14 mouse cellular contexts compared by ENCODE assay signal in the genomic region with DNA sequence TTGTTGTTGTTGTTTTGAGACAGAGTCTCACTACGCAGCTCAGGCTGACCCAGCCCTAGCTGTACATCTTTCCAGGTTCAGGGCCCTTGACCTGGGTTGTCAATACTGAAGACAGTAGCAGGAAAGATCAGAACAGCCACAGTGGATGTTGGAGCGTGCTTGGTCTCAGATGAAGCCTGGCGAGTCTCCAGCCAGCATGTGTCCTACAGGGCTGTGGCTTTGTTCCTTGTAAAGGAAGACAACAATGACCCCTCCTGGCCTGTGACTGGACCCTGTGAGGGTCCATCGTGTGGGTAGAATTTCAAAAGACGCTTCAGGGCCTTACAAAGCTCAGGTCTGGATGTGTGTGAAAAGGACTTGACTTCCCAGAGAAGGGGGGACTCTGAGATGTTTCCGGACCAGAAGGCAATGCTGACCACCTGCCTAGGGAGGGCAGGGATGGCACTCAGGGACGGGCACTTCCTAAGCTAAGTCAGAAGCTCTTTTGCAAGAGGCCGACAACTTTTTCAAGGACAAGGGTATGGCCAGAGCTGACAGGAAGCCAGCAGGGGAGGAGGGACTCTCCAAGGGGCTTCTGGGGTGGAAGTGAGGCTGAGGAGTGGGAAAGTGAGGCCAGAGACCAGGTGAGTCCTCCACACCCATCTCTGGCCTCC. TPM values are rescaled to one million over a fixed set of nuclear protein-coding genes. Genes with fewer than 3 reads are reported as not detected.
DNase-seq lines count a peak whose midpoint lies in the region; ATAC-seq and TF ChIP-seq lines count a peak whose summit lies in the region.
"Had no signal": no experiment of that assay in that cellular context is flagged by ENCODE, and none has a peak within 500 bp of the region (broad histone marks: within the 10 kb centered on the region; RNA-seq: fewer than 3 reads in every experiment).

No protein-coding gene starts in this region.

- peak; percentile 95 for DNase-seq in heart, adult 11 months
- DNase-seq in heart, adult 9 months (ENCODE audit: low spot score in 2 of 2) = no peak
- DNase-seq in midbrain, embryonic 10.5 days (ENCODE audit: low spot score) = no peak
- DNase-seq in midbrain, postnatal 0 days (ENCODE audit: low spot score) = no peak
- DNase-seq in thymus, adult 18-20 months = no peak
- DNase-seq: cerebellum, adult 11 months; forebrain, postnatal 0 days; retina, postnatal 1 day had no signal

- H3K4me2 ChIP-seq in midbrain, postnatal 0 days (ENCODE audit: low read depth, low read length, poor library complexity, severe bottlenecking) = no peak overlapping the region
- no peak overlapping the region for H3K4me2 ChIP-seq in heart, embryonic 16.5 days (ENCODE audit: low read depth, low read length)
- peak overlapping the region; percentile 64 for H3K4me2 ChIP-seq in myocyte (ENCODE audit: low read depth)
- H3K4me2 ChIP-seq: embryonic facial prominence, embryonic 12.5 days; hindbrain, embryonic 14.5 days had no signal

- H3K9ac ChIP-seq in midbrain, postnatal 0 days (replicated peaks; ENCODE audit: low read length, poor library complexity, severe bottlenecking) = no peak overlapping the region
- peak overlapping the region; percentile 35; the same call in 1 of the 2 replicates for H3K9ac ChIP-seq in heart, embryonic 16.5 days (ENCODE audit: low read length)
- H3K9ac ChIP-seq: embryonic facial prominence, embryonic 12.5 days; forebrain, postnatal 0 days; hindbrain, embryonic 14.5 days had no signal

- no peak for TF ChIP-seq POLR2A in myocyte (IDR thresholded peaks at IDR 0.05; ENCODE audit: insufficient read length, low read depth)

- no peaks in the 10 kb centered on the region for H3K9me3 ChIP-seq in midbrain, embryonic 10.5 days (replicated peaks)
- no peaks in the 10 kb centered on the region for H3K9me3 ChIP-seq in midbrain, postnatal 0 days (ENCODE audit: low read length)
- 0 out of 2 replicates have a peak, but pooled peaks cover 2% of the 10 kb centered on the region for H3K9me3 ChIP-seq in heart, embryonic 16.5 days (replicated peaks; ENCODE audit: control insufficient read depth, low read length)
- H3K9me3 ChIP-seq: embryonic facial prominence, embryonic 12.5 days; megakaryocyte, embryonic 14.5 days had no signal

- H3K79me2 ChIP-seq in myocyte (ENCODE audit: control insufficient read depth, insufficient read depth) = no peaks in the 10 kb centered on the region

- peak overlapping the region; percentile 23; the same call in 1 of the 2 replicates for H3K27ac ChIP-seq in midbrain, embryonic 10.5 days (replicated peaks)
- no peak overlapping the region for H3K27ac ChIP-seq in midbrain, postnatal 0 days (ENCODE audit: low read depth, low read length)
- no peak overlapping the region for H3K27ac ChIP-seq in heart, embryonic 16.5 days (ENCODE audit: low read length)
- H3K27ac ChIP-seq: embryonic facial prominence, embryonic 12.5 days; hindbrain, embryonic 14.5 days had no signal

- no peak overlapping the region for H3K4me3 ChIP-seq in midbrain, embryonic 10.5 days
- H3K4me3 ChIP-seq in midbrain, postnatal 0 days (ENCODE audit: low read depth, low read length) = no peak overlapping the region
- no peak overlapping the region for H3K4me3 ChIP-seq in heart, embryonic 16.5 days (ENCODE audit: low read length)
- no peak overlapping the region for H3K4me3 ChIP-seq in myocyte
- H3K4me3 ChIP-seq: embryonic facial prominence, embryonic 12.5 days had no signal

- peaks cover 25% of the 10 kb centered on the region for H3K4me1 ChIP-seq in midbrain, embryonic 10.5 days
- H3K4me1 ChIP-seq in midbrain, postnatal 0 days (ENCODE audit: insufficient read depth, low read length) = no peaks in the 10 kb centered on the region
- H3K4me1 ChIP-seq in heart, embryonic 16.5 days (ENCODE audit: control insufficient read depth, insufficient read depth, low read length) = peaks cover 22% of the 10 kb centered on the region
- H3K4me1 ChIP-seq: embryonic facial prominence, embryonic 12.5 days had no signal

- H3ac ChIP-seq in myocyte (ENCODE audit: control insufficient read depth, insufficient read length) = no peak overlapping the region

- no peaks in the 10 kb centered on the region for H3K36me3 ChIP-seq in midbrain, embryonic 10.5 days
- H3K36me3 ChIP-seq in midbrain, postnatal 0 days (ENCODE audit: insufficient read depth, low read length) = no peaks in the 10 kb centered on the region
- H3K36me3 ChIP-seq in heart, embryonic 16.5 days (ENCODE audit: control insufficient read depth, insufficient read depth) = no peaks in the 10 kb centered on the region
- no peaks in the 10 kb centered on the region for H3K36me3 ChIP-seq in myocyte (ENCODE audit: control insufficient read depth, insufficient read depth)
- H3K36me3 ChIP-seq: embryonic facial prominence, embryonic 12.5 days had no signal

- H3K27me3 ChIP-seq in midbrain, embryonic 10.5 days (ENCODE audit: low read depth, poor library complexity, severe bottlenecking) = no peaks in the 10 kb centered on the region
- no peaks in the 10 kb centered on the region for H3K27me3 ChIP-seq in midbrain, postnatal 0 days (ENCODE audit: insufficient read depth, low read length)
- H3K27me3 ChIP-seq in heart, embryonic 16.5 days (ENCODE audit: control insufficient read depth, insufficient read depth, low read length) = no peaks in the 10 kb centered on the region; the same call in 1 of the 2 replicates
- H3K27me3 ChIP-seq in myocyte (ENCODE audit: control insufficient read depth, insufficient read depth, insufficient read length) = no peaks in the 10 kb centered on the region
- H3K27me3 ChIP-seq: embryonic facial prominence, embryonic 12.5 days had no signal

- 74% methylated on average over 8 of the region's 8 CpGs for WGBS in midbrain, embryonic 10.5 days
- 57% methylated on average over 8 of the region's 8 CpGs for WGBS in midbrain, postnatal 0 days
- WGBS in heart, embryonic 16.5 days = 74% methylated on average over 8 of the region's 8 CpGs

- no peak for TF ChIP-seq CTCF in midbrain, postnatal 0 days (IDR thresholded peaks at IDR 0.05)

- ATAC-seq in midbrain, postnatal 0 days (ENCODE audit: low FRiP score) = no peak
- ATAC-seq in heart, embryonic 16.5 days (replicated peaks; ENCODE audit: extremely low read depth, insufficient read depth, low FRiP score) = no peak
- ATAC-seq in granulocyte monocyte progenitor cell, adult 5-6 weeks (replicated peaks; ENCODE audit: poor library complexity, severe bottlenecking) = no peak
- ATAC-seq: forebrain, postnatal 0 days had no signal

TF ChIP-seq in myocyte, 11 proteins besides CTCF, POLR2A, EP300 and RAD21:
- TF ChIP-seq POLR2AphosphoS2 (IDR thresholded peaks at IDR 0.05; ENCODE audit: insufficient read length, low read depth) (no peak), USF1 (IDR thresholded peaks at IDR 0.05; ENCODE audit: low read depth) (no peak), TCF3 (IDR thresholded peaks at IDR 0.05; ENCODE audit: insufficient read length, low read depth) (no peak), MAX (IDR thresholded peaks at IDR 0.05; ENCODE audit: low read depth) (no peak), E2F4 (IDR thresholded peaks at IDR 0.05; ENCODE audit: insufficient read depth) (no peak), CEBPB (IDR thresholded peaks at IDR 0.05; ENCODE audit: insufficient read depth, poor library complexity, severe bottlenecking) (no peak), SRF (IDR thresholded peaks at IDR 0.05; ENCODE audit: control insufficient read depth, insufficient read length, low read depth) (no peak), REST (IDR thresholded peaks at IDR 0.05; ENCODE audit: insufficient read depth, insufficient read length) (no peak), TCF12 (IDR thresholded peaks at IDR 0.05; ENCODE audit: insufficient read depth, poor library complexity, severe bottlenecking) (no peak), MYOD1 (IDR thresholded peaks at IDR 0.05; ENCODE audit: control insufficient read depth in 1 of 3, insufficient read length in 2 of 3, low read depth in 2 of 3) (no peak), MYOG (IDR thresholded peaks at IDR 0.05; ENCODE audit: control insufficient read depth in 1 of 3, insufficient read depth in 1 of 3, insufficient read length in 2 of 3, low read depth in 2 of 3) (no peak)
TF ChIP-seq in myocyte: peak in this region for 0.

RNA-seq across cellular contexts. Expression of a gene that starts 37.6 kb away (rescaled TPM):
- 7.3 and 7.7 TPM in 2 replicates for polyA plus RNA-seq in midbrain, embryonic 10.5 days (2016; fragmentation: Nextera tagmentation; extraction: Ambion mirVana)
- total RNA-seq in midbrain, postnatal 0 days (2014; rRNA removed) = 162 and 220 TPM in 2 replicates
- polyA plus RNA-seq in midbrain, postnatal 0 days (2015; fragmentation: Nextera tagmentation; extraction: Ambion mirVana) = 81.5 and 88.5 TPM in 2 replicates
- 55.4 and 61.2 TPM in 2 replicates for polyA plus RNA-seq in heart, embryonic 16.5 days (2015; fragmentation: Nextera tagmentation; extraction: Ambion mirVana)
- 54.7 TPM for polyA plus RNA-seq in myocyte (2012; fragmentation: generic; extraction: Trizol)
- 1.5 and 1.6 TPM in 2 replicates for total RNA-seq in granulocyte monocyte progenitor cell, adult 5-6 weeks (2014; fragmentation: Nextera tagmentation)
- total RNA-seq in granulocyte monocyte progenitor cell, adult 5-6 weeks (2017) = 1.6 and 4.0 TPM in 2 replicates

RNA-seq across cellular contexts. Expression of a gene that starts 38.2 kb away (rescaled TPM):
- polyA plus RNA-seq in midbrain, embryonic 10.5 days (2016; fragmentation: Nextera tagmentation; extraction: Ambion mirVana) = 866 and 996 TPM in 2 replicates
- total RNA-seq in midbrain, postnatal 0 days (2014; rRNA removed) = 511 and 632 TPM in 2 replicates
- 500 and 515 TPM in 2 replicates for polyA plus RNA-seq in midbrain, postnatal 0 days (2015; fragmentation: Nextera tagmentation; extraction: Ambion mirVana)
- 606 and 610 TPM in 2 replicates for polyA plus RNA-seq in heart, embryonic 16.5 days (2015; fragmentation: Nextera tagmentation; extraction: Ambion mirVana)
- 1,089 TPM for polyA plus RNA-seq in myocyte (2012; fragmentation: generic; extraction: Trizol)
- total RNA-seq in granulocyte monocyte progenitor cell, adult 5-6 weeks (2014; fragmentation: Nextera tagmentation) = 2,307 and 2,508 TPM in 2 replicates
- total RNA-seq in granulocyte monocyte progenitor cell, adult 5-6 weeks (2017) = 3,100 and 3,113 TPM in 2 replicates

RNA-seq across cellular contexts. Expression of a gene that starts 38.7 kb away (rescaled TPM):
- polyA plus RNA-seq in midbrain, embryonic 10.5 days (2016; fragmentation: Nextera tagmentation; extraction: Ambion mirVana) = 1.4 and 1.7 TPM in 2 replicates
- 20.5 and 24.4 TPM in 2 replicates for total RNA-seq in midbrain, postnatal 0 days (2014; rRNA removed)
- 8.7 and 9.2 TPM in 2 replicates for polyA plus RNA-seq in midbrain, postnatal 0 days (2015; fragmentation: Nextera tagmentation; extraction: Ambion mirVana)
- polyA plus RNA-seq in heart, embryonic 16.5 days (2015; fragmentation: Nextera tagmentation; extraction: Ambion mirVana) = 3.2 and 4.6 TPM in 2 replicates
- 21.7 TPM for polyA plus RNA-seq in myocyte (2012; fragmentation: generic; extraction: Trizol)
- total RNA-seq in granulocyte monocyte progenitor cell, adult 5-6 weeks (2014; fragmentation: Nextera tagmentation) = 0.30 TPM in 1 of 2 replicates, not detected in the other
- total RNA-seq in granulocyte monocyte progenitor cell, adult 5-6 weeks (2017) = 0.13 and 0.26 TPM in 2 replicates
